9 mouse cellular contexts compared by ENCODE assay signal in the genomic region with DNA sequence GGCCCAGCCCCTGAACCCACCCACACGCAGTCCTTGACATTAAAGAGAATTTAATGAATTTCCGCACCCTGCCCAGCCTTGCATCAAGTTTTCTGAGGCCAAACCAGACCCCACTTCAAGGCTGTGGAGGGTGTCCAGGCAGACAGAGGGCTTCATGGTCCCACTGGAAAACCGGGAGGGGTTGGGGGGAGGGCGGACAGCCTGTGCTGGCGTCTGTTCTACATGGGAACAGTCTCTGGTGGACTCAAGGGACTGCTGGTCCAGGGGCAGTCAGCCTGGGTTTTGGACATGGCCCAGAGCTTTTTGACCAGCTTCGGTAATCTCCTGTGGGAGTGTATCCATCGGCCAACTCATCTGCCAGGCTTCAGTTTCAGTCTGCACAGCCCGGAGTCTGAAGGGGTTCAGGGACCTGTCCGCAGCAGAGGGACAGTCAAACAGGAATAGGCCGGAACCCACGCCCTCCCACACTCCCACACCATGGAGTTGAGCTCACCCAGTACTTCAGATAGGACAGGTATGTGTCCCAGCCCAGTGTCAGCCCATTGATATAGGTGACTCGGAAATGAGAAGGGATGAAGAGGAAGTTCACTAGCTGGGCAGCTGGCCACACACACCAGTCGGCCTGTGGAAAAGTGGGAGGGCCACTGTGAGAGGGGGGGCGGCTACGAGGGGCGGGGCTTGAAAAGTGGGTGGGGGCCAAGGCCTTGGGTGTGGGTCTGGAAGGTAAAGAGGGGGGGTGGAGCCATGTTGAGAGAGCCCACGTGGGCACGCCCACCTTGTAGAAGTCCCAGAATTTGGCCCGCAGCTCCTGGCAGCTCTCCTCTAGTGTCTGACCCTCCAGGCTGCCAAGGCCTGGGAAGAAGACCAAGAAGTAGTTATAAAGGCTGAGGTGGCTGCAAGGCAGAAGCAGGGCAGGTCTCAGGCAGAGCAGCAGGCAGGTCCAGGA. TPM values are rescaled to one million over a fixed set of nuclear protein-coding genes. Genes with fewer than 3 reads are reported as not detected.
DNase-seq lines count a peak whose midpoint lies in the region; ATAC-seq and TF ChIP-seq lines count a peak whose summit lies in the region.
"Had no signal": no experiment of that assay in that cellular context is flagged by ENCODE, and none has a peak within 500 bp of the region (broad histone marks: within the 10 kb centered on the region; RNA-seq: fewer than 3 reads in every experiment).

No protein-coding gene starts in this region.

- peak; percentile 81 to 82 for DNase-seq in adrenal gland, postnatal 36 days
- DNase-seq in gastrocnemius, postnatal 10 days, result peak; percentile 34
- DNase-seq in lung, adult 2 months, result peak; percentile 64
- DNase-seq in embryo, embryonic 10.5 days (ENCODE audit: low spot score), result no peak

- H3K4me3 ChIP-seq in intestine, embryonic 15.5 days (replicated peaks), result no peak overlapping the region
- no peak overlapping the region for H3K4me3 ChIP-seq in intestine, postnatal 0 days (ENCODE audit: low read depth, low read length)
- H3K4me3 ChIP-seq in E14TG2a.4 (replicated peaks; ENCODE audit: low read length), result peak overlapping the region; percentile 96; the same call in 1 of the 2 replicates
- no peak overlapping the region for H3K4me3 ChIP-seq in lung, adult 2 months (replicated peaks; ENCODE audit: extremely low read depth, low read depth, low read length)

- H3K9me3 ChIP-seq in intestine, embryonic 15.5 days, result no peaks in the 10 kb centered on the region
- no peaks in the 10 kb centered on the region for H3K9me3 ChIP-seq in intestine, postnatal 0 days (ENCODE audit: control insufficient read depth)
- no peaks in the 10 kb centered on the region for H3K9me3 ChIP-seq in E14TG2a.4 (ENCODE audit: low read length)

- TF ChIP-seq CTCF in intestine, postnatal 0 days (IDR thresholded peaks at IDR 0.05; ENCODE audit: low read depth), result no peak
- TF ChIP-seq CTCF in E14TG2a.4 (conservative IDR thresholded peaks at IDR 0.05; ENCODE audit: low read length), result no peak
- no peak for TF ChIP-seq CTCF in lung, adult 2 months (IDR thresholded peaks at IDR 0.05; ENCODE audit: insufficient read depth, low read length)

- H3K4me2 ChIP-seq in intestine, embryonic 15.5 days (replicated peaks), result 0 out of 2 replicates have a peak overlapping the region, but pooled peaks have one; percentile 94
- no peak overlapping the region for H3K4me2 ChIP-seq in intestine, postnatal 0 days (replicated peaks; ENCODE audit: low read depth)

- H3K27ac ChIP-seq in intestine, embryonic 15.5 days, result no peak overlapping the region
- no peak overlapping the region for H3K27ac ChIP-seq in intestine, postnatal 0 days (ENCODE audit: low read depth, low read length)

- H3K9ac ChIP-seq in intestine, embryonic 15.5 days, result no peak overlapping the region
- no peak overlapping the region for H3K9ac ChIP-seq in intestine, postnatal 0 days (ENCODE audit: low read depth, low read length)

- H3K4me1 ChIP-seq in intestine, embryonic 15.5 days (replicated peaks), result peaks cover 42% of the 10 kb centered on the region
- H3K4me1 ChIP-seq in intestine, postnatal 0 days (replicated peaks; ENCODE audit: control insufficient read depth, insufficient read depth, low read length), result no peaks in the 10 kb centered on the region
- H3K4me1 ChIP-seq in E14TG2a.4 (replicated peaks; ENCODE audit: low read depth, low read length), result peaks cover 77% of the 10 kb centered on the region
- peaks cover 16% of the 10 kb centered on the region for H3K4me1 ChIP-seq in lung, adult 2 months (ENCODE audit: control insufficient read depth, insufficient read depth, low read length)

- H3K27me3 ChIP-seq in intestine, embryonic 15.5 days (replicated peaks), result no peaks in the 10 kb centered on the region
- no peaks in the 10 kb centered on the region for H3K27me3 ChIP-seq in intestine, postnatal 0 days (replicated peaks; ENCODE audit: control insufficient read depth, insufficient read depth, low read length)
- 0 out of 2 replicates have a peak, but pooled peaks cover 4% of the 10 kb centered on the region for H3K27me3 ChIP-seq in E14TG2a.4 (ENCODE audit: insufficient read depth, low read length)

- no peak for ATAC-seq in intestine, embryonic 15.5 days
- no peak for ATAC-seq in intestine, postnatal 0 days
- no peak for ATAC-seq in activated CD4-positive, CD25-positive, alpha-beta regulatory T cell, adult 4 months

- H3K36me3 ChIP-seq in intestine, embryonic 15.5 days, result peaks cover 17% of the 10 kb centered on the region
- peaks cover 31% of the 10 kb centered on the region for H3K36me3 ChIP-seq in intestine, postnatal 0 days (ENCODE audit: control insufficient read depth, insufficient read depth)
- peaks cover 54% of the 10 kb centered on the region for H3K36me3 ChIP-seq in E14TG2a.4 (ENCODE audit: insufficient read depth, low read length)

- TF ChIP-seq POLR2A in lung, adult 2 months (IDR thresholded peaks at IDR 0.05; ENCODE audit: borderline replicate concordance, extremely low read depth, low read depth, low read length), result peak; percentile 52; the same call in 1 of the 2 replicates

- 65% methylated on average over 19 of the region's 19 CpGs for WGBS in intestine, embryonic 15.5 days
- 63% methylated on average over 19 of the region's 19 CpGs for WGBS in intestine, postnatal 0 days
- 48% methylated on average over 19 of the region's 19 CpGs for WGBS in lung, adult 2 months

RNA-seq across cellular contexts. Expression of gene Mpv17l2, which starts 1.9 kb away (rescaled TPM):
- 59.1 and 72.6 TPM in 2 replicates for polyA plus RNA-seq in intestine, embryonic 15.5 days (2015; fragmentation: Nextera tagmentation; extraction: Ambion mirVana)
- polyA plus RNA-seq in intestine, postnatal 0 days (2015; fragmentation: Nextera tagmentation; extraction: Ambion mirVana), result 76.3 and 80.6 TPM in 2 replicates
- total RNA-seq in adrenal gland, postnatal 36 days (2021), result 100 to 1,000 TPM; 119 to 155 TPM
- total RNA-seq in gastrocnemius, postnatal 10 days (2021), result 10 to 100 TPM; 30.1 to 31.4 TPM
- 61.6 and 80.0 TPM in 2 replicates for polyA plus RNA-seq in lung, adult 2 months (2012; rRNA removed)
- polyA plus RNA-seq in activated CD4-positive, CD25-positive, alpha-beta regulatory T cell, adult 4 months (2017; shearing (Covaris generic)), result 10 to 100 TPM; 35.6 to 41.7 TPM

RNA-seq across cellular contexts. Expression of gene Rab3a, which starts 4.4 kb away (rescaled TPM):
- 24.0 and 26.0 TPM in 2 replicates for polyA plus RNA-seq in intestine, embryonic 15.5 days (2015; fragmentation: Nextera tagmentation; extraction: Ambion mirVana)
- polyA plus RNA-seq in intestine, postnatal 0 days (2015; fragmentation: Nextera tagmentation; extraction: Ambion mirVana), result 18.8 and 19.5 TPM in 2 replicates
- 10 to 100 TPM; 68.6 to 78.2 TPM for total RNA-seq in adrenal gland, postnatal 36 days (2021)
- total RNA-seq in gastrocnemius, postnatal 10 days (2021), result 10 to 100 TPM; 44.6 to 50.4 TPM
- 46.4 and 53.4 TPM in 2 replicates for polyA plus RNA-seq in lung, adult 2 months (2012; rRNA removed)
- polyA plus RNA-seq in activated CD4-positive, CD25-positive, alpha-beta regulatory T cell, adult 4 months (2017; shearing (Covaris generic)), result 1 to 10 TPM; 3.8 to 5.4 TPM

RNA-seq across cellular contexts. Expression of gene Pik3r2, which starts 17.6 kb away (rescaled TPM):
- polyA plus RNA-seq in intestine, embryonic 15.5 days (2015; fragmentation: Nextera tagmentation; extraction: Ambion mirVana), result 53.1 and 55.3 TPM in 2 replicates
- polyA plus RNA-seq in intestine, postnatal 0 days (2015; fragmentation: Nextera tagmentation; extraction: Ambion mirVana), result 37.4 and 41.0 TPM in 2 replicates
- total RNA-seq in adrenal gland, postnatal 36 days (2021), result 10 to 100 TPM; 35.6 to 51.5 TPM
- total RNA-seq in gastrocnemius, postnatal 10 days (2021), result 10 to 100 TPM; 39.4 to 47.2 TPM
- polyA plus RNA-seq in lung, adult 2 months (2012; rRNA removed), result 112 and 119 TPM in 2 replicates
- polyA plus RNA-seq in activated CD4-positive, CD25-positive, alpha-beta regulatory T cell, adult 4 months (2017; shearing (Covaris generic)), result 1 to 10 TPM; 3.9 to 5.1 TPM

RNA-seq across cellular contexts. Expression of gene Pde4c, which starts 35.4 kb away (rescaled TPM):
- 0.21 and 0.53 TPM in 2 replicates for polyA plus RNA-seq in intestine, embryonic 15.5 days (2015; fragmentation: Nextera tagmentation; extraction: Ambion mirVana)
- polyA plus RNA-seq in intestine, postnatal 0 days (2015; fragmentation: Nextera tagmentation; extraction: Ambion mirVana), result 0.21 and 0.31 TPM in 2 replicates
- total RNA-seq in adrenal gland, postnatal 36 days (2021), result 1 to 10 TPM in 1 of 2 experiments, under 1 TPM in 1; 0.33 to 1.2 TPM
- total RNA-seq in gastrocnemius, postnatal 10 days (2021), result 1 to 10 TPM; 2.5 to 3.0 TPM
- polyA plus RNA-seq in lung, adult 2 months (2012; rRNA removed), result 4.1 and 5.5 TPM in 2 replicates
- under 1 TPM; 0.47 to 0.95 TPM for polyA plus RNA-seq in activated CD4-positive, CD25-positive, alpha-beta regulatory T cell, adult 4 months (2017; shearing (Covaris generic))

RNA-seq across cellular contexts. Expression of gene Gm3336, which starts 40.5 kb away (rescaled TPM):
- 2.1 and 2.5 TPM in 2 replicates for polyA plus RNA-seq in intestine, embryonic 15.5 days (2015; fragmentation: Nextera tagmentation; extraction: Ambion mirVana)
- polyA plus RNA-seq in intestine, postnatal 0 days (2015; fragmentation: Nextera tagmentation; extraction: Ambion mirVana), result 2.8 TPM in 2 replicates
- total RNA-seq in adrenal gland, postnatal 36 days (2021), result not detected
- total RNA-seq in gastrocnemius, postnatal 10 days (2021), result not detected
- polyA plus RNA-seq in lung, adult 2 months (2012; rRNA removed), result 0.43 and 1.2 TPM in 2 replicates
- polyA plus RNA-seq in activated CD4-positive, CD25-positive, alpha-beta regulatory T cell, adult 4 months (2017; shearing (Covaris generic)), result not detected
- polyA plus RNA-seq: neural tube, embryonic 11.5 days had no signal
